Mouse (Mus musculus) layer of hippocampus, adult 8-10 months (tissue): ENCODE measurements around the gene Gm39115. TPM values are rescaled to one million over a fixed set of nuclear protein-coding genes. Genes with fewer than 3 reads are reported as not detected.
"Not testable (repeated sequence)": the region's sequence is repeated elsewhere in the genome, so short reads cannot be mapped to it uniquely, and the experiment has no call there.

ENCODE experiments used
- DNase-seq, 2 experiments: peaks; one replicate each; pipeline ENCODE4 v3.0.0; 2022; ENCODE audit warnings: low spot score in 2 of 2
- total RNA-seq, 4 experiments: library from RNA; stranded (reverse); gene quantifications; 2 replicates each; pipeline ENCODE4 v1.2.4; 2022

Gene Gm39115
- total RNA-seq = not detected

- DNase-seq = not testable (repeated sequence)
Measured at GRCm38 (mm10) chr7:142135934-142136333, at the start of gene Gm39115. Gene Gm39115 (minus strand): TSS chr7:142136034.

GRCm38 (mm10) chr7:142181021-142181420, 45.2 kb upstream of the Gm39115 start:
- DNase-seq = no peak

- DNase-seq = no peak
Measured at GRCm38 (mm10) chr7:142178685-142179084, 42.9 kb upstream of the Gm39115 start.

GRCm38 (mm10) chr7:142175905-142176304, 40.1 kb upstream of the Gm39115 start, which contains the start of gene Krtap5-2:
Gene Krtap5-2 (minus strand): TSS chr7:142176005.
- not testable (repeated sequence) for DNase-seq

GRCm38 (mm10) chr7:142169836-142170235, 34.0 kb upstream of the Gm39115 start:
- no peak for DNase-seq

GRCm38 (mm10) chr7:142165639-142166038, 29.8 kb upstream of the Gm39115 start, which contains the start of gene Gm4553:
Gene Gm4553 (minus strand): TSS chr7:142165739.
- not testable (repeated sequence) for DNase-seq

- DNase-seq = no peak
Measured at GRCm38 (mm10) chr7:142159366-142159765, 23.5 kb upstream of the Gm39115 start.

GRCm38 (mm10) chr7:142157013-142157412, 21.2 kb upstream of the Gm39115 start, which contains the start of gene Gm29735:
Gene Gm29735 (minus strand): TSS chr7:142157113.
- not testable (repeated sequence) for DNase-seq

- no peak for DNase-seq
Measured at GRCm38 (mm10) chr7:142155308-142155707, 19.5 kb upstream of the Gm39115 start.

- DNase-seq = no peak
Measured at GRCm38 (mm10) chr7:142152191-142152590, 16.4 kb upstream of the Gm39115 start.

GRCm38 (mm10) chr7:142148633-142149032, 12.8 kb upstream of the Gm39115 start:
- DNase-seq = no peak

- peak in 1 of 2 experiments; percentile 32 for DNase-seq
Measured at GRCm38 (mm10) chr7:142146033-142146432, 10.2 kb upstream of the Gm39115 start.

- DNase-seq = no peak
Measured at GRCm38 (mm10) chr7:142145413-142145940, 9.6 kb upstream of the Gm39115 start.

- no peak for DNase-seq
Measured at GRCm38 (mm10) chr7:142144507-142144906, 8.7 kb upstream of the Gm39115 start, which contains the start of gene Gm45337. Gene Gm45337 (minus strand): TSS chr7:142144607.

- DNase-seq = not testable (repeated sequence)
Measured at GRCm38 (mm10) chr7:142143506-142144010, 7.7 kb upstream of the Gm39115 start.

GRCm38 (mm10) chr7:142140696-142141095, 4.9 kb upstream of the Gm39115 start:
- DNase-seq = no peak

GRCm38 (mm10) chr7:142134206-142134995, 1.4 kb downstream of the Gm39115 start:
- peak in 1 of 2 experiments; percentile 19 for DNase-seq

- no peak for DNase-seq
Measured at GRCm38 (mm10) chr7:142128843-142129242, 7.0 kb downstream of the Gm39115 start.

- not testable (repeated sequence) for DNase-seq
Measured at GRCm38 (mm10) chr7:142120629-142121028, 15.2 kb downstream of the Gm39115 start, which contains the start of gene Gm45618. Gene Gm45618 (minus strand): TSS chr7:142120729.

GRCm38 (mm10) chr7:142119632-142120031, 16.2 kb downstream of the Gm39115 start:
- no peak for DNase-seq

- DNase-seq = no peak
Measured at GRCm38 (mm10) chr7:142104747-142105146, 31.1 kb downstream of the Gm39115 start.

GRCm38 (mm10) chr7:142097776-142098175, 38.1 kb downstream of the Gm39115 start:
- DNase-seq = peak in 1 of 2 experiments; percentile 84
